ENCODE assay signal across 27 mouse cellular contexts in the genomic region with DNA sequence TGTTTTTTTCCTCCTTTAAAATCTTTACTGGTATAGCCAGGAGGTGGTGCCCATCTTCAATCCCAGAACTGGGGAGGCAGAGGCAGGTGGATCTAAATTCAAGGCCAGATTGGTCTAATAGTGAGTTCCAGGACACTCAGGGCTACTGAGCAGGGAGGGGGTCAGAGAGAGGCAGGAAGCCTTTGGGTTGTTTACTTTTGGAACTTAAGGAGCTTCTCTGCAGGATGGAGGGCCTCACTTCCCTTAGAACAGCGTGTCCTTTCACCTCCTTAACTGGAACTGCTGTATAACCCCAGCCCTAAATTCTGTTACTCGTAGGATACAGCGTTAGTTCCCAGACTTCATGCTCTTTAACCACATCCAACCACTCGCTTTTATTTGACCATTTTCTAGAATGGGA. TPM values are rescaled to one million over a fixed set of nuclear protein-coding genes. Genes with fewer than 3 reads are reported as not detected.
DNase-seq lines count a peak whose midpoint lies in the region; ATAC-seq and TF ChIP-seq lines count a peak whose summit lies in the region.
"Had no signal": no experiment of that assay in that cellular context is flagged by ENCODE, and none has a peak within 500 bp of the region (broad histone marks: within the 10 kb centered on the region; RNA-seq: fewer than 3 reads in every experiment).

No protein-coding gene starts in this region.

- no peaks in the 10 kb centered on the region for H3K79me2 ChIP-seq in heart, adult 2 months (replicated peaks; ENCODE audit: control insufficient read depth, insufficient read depth, low read length)

- no peak for TF ChIP-seq CTCF in heart, adult 2 months (IDR thresholded peaks at IDR 0.05)
- TF ChIP-seq CTCF in bone marrow macrophage, adult 2 months (IDR thresholded peaks at IDR 0.05; ENCODE audit: low read depth, low read length) = no peak

- no peaks in the 10 kb centered on the region for H3K36me3 ChIP-seq in heart, adult 2 months (ENCODE audit: control insufficient read depth, insufficient read depth, low read length)
- H3K36me3 ChIP-seq in liver, embryonic 16.5 days (ENCODE audit: control insufficient read depth, insufficient read depth) = no peaks in the 10 kb centered on the region
- H3K36me3 ChIP-seq in liver, embryonic 11.5 days (ENCODE audit: control insufficient read depth, insufficient read depth, low read length) = no peaks in the 10 kb centered on the region
- H3K36me3 ChIP-seq: embryonic facial prominence, embryonic 15.5 days; forebrain, embryonic 10.5 days; heart, embryonic 10.5 days; heart, embryonic 15.5 days; hindbrain, embryonic 12.5 days had no signal

- no peak overlapping the region for H3K4me3 ChIP-seq in heart, adult 2 months
- H3K4me3 ChIP-seq in liver, embryonic 16.5 days (ENCODE audit: low read depth, low read length) = no peak overlapping the region
- no peak overlapping the region for H3K4me3 ChIP-seq in liver, embryonic 11.5 days (ENCODE audit: low read depth, low read length)
- no peak overlapping the region for H3K4me3 ChIP-seq in bone marrow macrophage, adult 2 months (ENCODE audit: insufficient read depth, low read length)
- H3K4me3 ChIP-seq: embryonic facial prominence, embryonic 15.5 days; erythroblast, embryonic 14.5 days; forebrain, embryonic 10.5 days; gastrocnemius, adult 2 months; heart, embryonic 10.5 days; heart, embryonic 15.5 days; hindbrain, embryonic 12.5 days had no signal

- no peak overlapping the region; the same call in 1 of the 2 replicates for H3K27ac ChIP-seq in heart, adult 2 months
- H3K27ac ChIP-seq in liver, embryonic 16.5 days (ENCODE audit: low read length) = no peak overlapping the region
- H3K27ac ChIP-seq in liver, embryonic 11.5 days (ENCODE audit: low read depth, low read length) = no peak overlapping the region
- H3K27ac ChIP-seq in bone marrow macrophage, adult 2 months (ENCODE audit: insufficient read depth, low read depth, low read length) = peak overlapping the region; percentile 3; the same call in 1 of the 2 replicates
- H3K27ac ChIP-seq: embryonic facial prominence, embryonic 15.5 days; forebrain, embryonic 10.5 days; gastrocnemius, adult 2 months; heart, embryonic 10.5 days; heart, embryonic 15.5 days; hindbrain, embryonic 12.5 days had no signal

- H3K4me1 ChIP-seq in heart, adult 2 months (ENCODE audit: control insufficient read depth, insufficient read depth, low read length) = no peaks in the 10 kb centered on the region
- no peaks in the 10 kb centered on the region for H3K4me1 ChIP-seq in liver, embryonic 16.5 days (ENCODE audit: control insufficient read depth, low read depth, low read length)
- no peaks in the 10 kb centered on the region for H3K4me1 ChIP-seq in liver, embryonic 11.5 days (replicated peaks; ENCODE audit: control insufficient read depth, insufficient read depth, low read length)
- H3K4me1 ChIP-seq in bone marrow macrophage, adult 2 months (ENCODE audit: control insufficient read depth, insufficient read depth, low read length) = peaks cover 8% of the 10 kb centered on the region
- H3K4me1 ChIP-seq: forebrain, embryonic 10.5 days; heart, embryonic 10.5 days; hindbrain, embryonic 12.5 days had no signal

- peak; percentile 27; the same call in 1 of the 2 replicates for ATAC-seq in liver, embryonic 16.5 days (ENCODE audit: low read depth)
- ATAC-seq in liver, embryonic 11.5 days (replicated peaks; ENCODE audit: low FRiP score) = no peak
- ATAC-seq: activated CD4-positive, CD25-positive, alpha-beta regulatory T cell, adult 4 months; forebrain, embryonic 14.5 days; hindbrain, embryonic 16.5 days; Patski had no signal

- H3K9ac ChIP-seq in heart, adult 2 months (ENCODE audit: low read depth, low read length) = no peak overlapping the region; the same call in 1 of the 2 replicates
- H3K9ac ChIP-seq in liver, embryonic 16.5 days (ENCODE audit: low read depth, low read length) = no peak overlapping the region
- H3K9ac ChIP-seq in liver, embryonic 11.5 days (ENCODE audit: low read depth, low read length) = no peak overlapping the region
- H3K9ac ChIP-seq: embryonic facial prominence, embryonic 15.5 days; heart, embryonic 15.5 days; hindbrain, embryonic 12.5 days had no signal

- 0 out of 2 replicates have a peak, but pooled peaks have one; percentile 20 for TF ChIP-seq EP300 in heart, adult 2 months (IDR thresholded peaks at IDR 0.05; ENCODE audit: insufficient read depth, low read depth, low read length)

- H3K27me3 ChIP-seq in heart, adult 2 months (ENCODE audit: control insufficient read depth, insufficient read depth, low read length) = no peaks in the 10 kb centered on the region
- no peaks in the 10 kb centered on the region for H3K27me3 ChIP-seq in liver, embryonic 16.5 days (ENCODE audit: control insufficient read depth, insufficient read depth, low read depth, low read length)
- no peaks in the 10 kb centered on the region for H3K27me3 ChIP-seq in liver, embryonic 11.5 days (replicated peaks; ENCODE audit: control insufficient read depth, insufficient read depth, low read length)
- H3K27me3 ChIP-seq: CH12.LX; embryonic facial prominence, embryonic 15.5 days; heart, embryonic 15.5 days; hindbrain, embryonic 12.5 days; Patski had no signal

- H3K9me3 ChIP-seq in liver, embryonic 16.5 days (replicated peaks; ENCODE audit: control insufficient read depth, low read length) = no peaks in the 10 kb centered on the region
- H3K9me3 ChIP-seq in liver, embryonic 11.5 days (ENCODE audit: control insufficient read depth, low read length) = no peaks in the 10 kb centered on the region
- H3K9me3 ChIP-seq: embryonic facial prominence, embryonic 15.5 days; forebrain, embryonic 10.5 days; heart, embryonic 10.5 days; heart, embryonic 15.5 days; hindbrain, embryonic 12.5 days had no signal

- no peak overlapping the region for H3K4me2 ChIP-seq in liver, embryonic 16.5 days (ENCODE audit: low read depth, low read length)
- H3K4me2 ChIP-seq in liver, embryonic 11.5 days = no peak overlapping the region
- H3K4me2 ChIP-seq: embryonic facial prominence, embryonic 15.5 days; heart, embryonic 15.5 days; hindbrain, embryonic 12.5 days had no signal

- intact Hi-C loops in heart, adult 2 months (cut with DNase I) = no loop called here
- intact Hi-C loops in heart, postnatal 14 days (cut with DNase I) = no loop called here

- WGBS in heart, adult 2 months = 29% methylated on average over 4 of the region's 4 CpGs
- 48% methylated on average over 4 of the region's 4 CpGs for WGBS in liver, embryonic 16.5 days (ENCODE audit: insufficient replicate concordance)
- WGBS in liver, embryonic 11.5 days = 51% methylated on average over 4 of the region's 4 CpGs

- no peak for TF ChIP-seq POLR2A in heart, adult 2 months (IDR thresholded peaks at IDR 0.05; ENCODE audit: insufficient read depth, low read depth, low read length)
- no peak for TF ChIP-seq POLR2A in bone marrow macrophage, adult 2 months (IDR thresholded peaks at IDR 0.05; ENCODE audit: borderline replicate concordance, low read depth, low read length)

- no peak for DNase-seq in heart, adult 2 months
- DNase-seq in heart, postnatal 14 days = no peak
- DNase-seq in liver, embryonic 11.5 days (ENCODE audit: low spot score) = no peak
- peak; percentile 35 for DNase-seq in lung, postnatal 25 days (ENCODE audit: low spot score)
- no peak for DNase-seq in lung, postnatal 10 days
- DNase-seq in adrenal gland, postnatal 36 days = no peak
- DNase-seq: adrenal gland, adult 2 months; adrenal gland, postnatal 25 days; cerebellum, adult 11-12 months; cerebellum, adult 9-10 months; cerebellum, postnatal 25 days; gastrocnemius, adult 2 months; gastrocnemius, postnatal 25 days; heart, postnatal 4 days had no signal

RNA-seq across cellular contexts. Expression of a gene that starts 10.1 kb away (rescaled TPM):
- total RNA-seq in heart, adult 2 months (2021) = 10 to 100 TPM; 16.5 to 18.3 TPM
- polyA plus RNA-seq in heart, adult 2 months (2012; rRNA removed) = 7.4 and 18.3 TPM in 2 replicates
- total RNA-seq in heart, postnatal 14 days (2021) = 10 to 100 TPM; 17.0 to 19.8 TPM
- 19.1 and 20.1 TPM in 2 replicates for polyA plus RNA-seq in liver, embryonic 16.5 days (2015; fragmentation: Nextera tagmentation; extraction: Ambion mirVana)
- polyA plus RNA-seq in liver, embryonic 11.5 days (2014; fragmentation: Nextera tagmentation; extraction: Ambion mirVana) = 60.3 and 67.9 TPM in 2 replicates
- polyA plus RNA-seq in bone marrow macrophage, adult 2 months (2012; ENCODE audit: insufficient read depth, insufficient read length, missing spikeins) = 36.2 and 39.6 TPM in 2 replicates
- total RNA-seq in adrenal gland, postnatal 36 days (2021) = 10 to 100 TPM; 65.2 to 79.0 TPM
